Mouse (Mus musculus): ENCODE measurements around the gene Cdh5. TPM values are rescaled to one million over a fixed set of nuclear protein-coding genes. Genes with fewer than 3 reads are reported as not detected.

Gene Cdh5
- polyA plus RNA-seq, 1 experiment from 2014 or later: 17.8 TPM

Other genes with a start within 250 kb of the Cdh5 start
- 0.82 and 1.1 TPM in 2 replicates for gene Bean1, start 68.8 kb downstream of the Cdh5 start, polyA plus RNA-seq (2015; fragmentation: Nextera tagmentation; extraction: Ambion mirVana)
- 13.4 and 14.0 TPM in 2 replicates for gene Tk2, start 146.9 kb downstream of the Cdh5 start, polyA plus RNA-seq (2015; fragmentation: Nextera tagmentation; extraction: Ambion mirVana)
- 27.6 and 30.6 TPM in 2 replicates for gene Cklf, start 149.2 kb downstream of the Cdh5 start, polyA plus RNA-seq (2015; fragmentation: Nextera tagmentation; extraction: Ambion mirVana)
- not detected in 2 replicates for gene Cmtm2a, start 191.6 kb downstream of the Cdh5 start, polyA plus RNA-seq (2015; fragmentation: Nextera tagmentation; extraction: Ambion mirVana)
- not detected in 2 replicates for gene Gm45711, start 208.5 kb downstream of the Cdh5 start, polyA plus RNA-seq (2015; fragmentation: Nextera tagmentation; extraction: Ambion mirVana)
- gene Cmtm1, start 208.5 kb downstream of the Cdh5 start, polyA plus RNA-seq (2015; fragmentation: Nextera tagmentation; extraction: Ambion mirVana): not detected in 2 replicates
- not detected in 2 replicates for gene Gm11020, start 219.9 kb downstream of the Cdh5 start, polyA plus RNA-seq (2015; fragmentation: Nextera tagmentation; extraction: Ambion mirVana)
- gene Cmtm2b, start 220.6 kb downstream of the Cdh5 start, polyA plus RNA-seq (2015; fragmentation: Nextera tagmentation; extraction: Ambion mirVana): not detected in 2 replicates
- 98.2 and 105 TPM in 2 replicates for gene Cmtm3, start 237.8 kb downstream of the Cdh5 start, polyA plus RNA-seq (2015; fragmentation: Nextera tagmentation; extraction: Ambion mirVana)

Measured in intestine, embryonic 16.5 days (tissue).